Mouse (Mus musculus) gastrocnemius, postnatal 10 days (tissue): ENCODE data around the gene Hacd1. TPM values are rescaled to one million over a fixed set of nuclear protein-coding genes. Genes with fewer than 3 reads are reported as not detected.

Experiments used
- DNase-seq: peaks from one replicate; pipeline ENCODE4 v3.0.0; 2021; ENCODE audit warnings: mixed read lengths
- total RNA-seq, 2 experiments: library from RNA; stranded (reverse); gene quantifications; 2 replicates each; pipeline ENCODE4 v1.2.3; 2021

The Hacd1 gene
- total RNA-seq, 2 experiments from 2014 or later: 327 to 343 TPM

DNA sequence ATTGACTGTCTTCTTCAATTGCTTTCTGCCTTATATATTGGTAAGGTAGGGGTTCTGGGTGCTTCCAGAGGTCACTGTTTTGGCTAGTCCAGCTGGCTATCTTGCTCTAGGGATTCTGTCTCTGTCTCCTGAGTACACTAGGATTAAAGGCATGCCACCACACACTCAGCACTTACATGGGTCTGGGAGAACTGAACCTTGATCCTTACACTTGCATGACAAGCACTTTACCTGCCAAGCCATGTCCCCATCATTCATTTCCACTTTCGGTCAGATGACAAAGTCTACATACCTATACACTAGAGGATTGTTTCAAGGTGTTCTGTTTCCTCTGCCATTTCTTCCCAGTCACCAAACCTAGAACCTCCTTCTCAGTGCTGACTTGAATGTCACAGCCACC is 50.8 kb downstream of the Hacd1 start:
- no peak for DNase-seq

DNA sequence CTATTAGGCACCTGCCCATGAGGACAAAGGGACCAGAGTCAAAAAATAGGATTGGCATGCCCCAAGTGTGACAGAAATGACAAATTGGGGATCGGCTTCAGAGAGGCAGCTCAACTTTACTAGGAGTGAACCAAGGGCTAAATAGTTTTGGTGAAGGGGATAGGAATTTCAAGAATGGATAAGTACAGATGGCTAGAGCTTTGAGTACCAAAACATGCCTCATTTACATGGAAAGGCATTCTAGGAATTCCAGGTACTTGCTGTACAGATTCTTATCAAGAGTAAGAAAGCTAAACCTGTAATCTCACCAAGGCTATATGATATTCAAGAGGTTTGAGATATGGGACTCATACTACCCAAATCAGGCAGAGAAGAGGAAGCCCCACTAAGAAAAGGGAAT is 95.8 kb downstream of the Hacd1 start:
- DNase-seq: no peak

DNA sequence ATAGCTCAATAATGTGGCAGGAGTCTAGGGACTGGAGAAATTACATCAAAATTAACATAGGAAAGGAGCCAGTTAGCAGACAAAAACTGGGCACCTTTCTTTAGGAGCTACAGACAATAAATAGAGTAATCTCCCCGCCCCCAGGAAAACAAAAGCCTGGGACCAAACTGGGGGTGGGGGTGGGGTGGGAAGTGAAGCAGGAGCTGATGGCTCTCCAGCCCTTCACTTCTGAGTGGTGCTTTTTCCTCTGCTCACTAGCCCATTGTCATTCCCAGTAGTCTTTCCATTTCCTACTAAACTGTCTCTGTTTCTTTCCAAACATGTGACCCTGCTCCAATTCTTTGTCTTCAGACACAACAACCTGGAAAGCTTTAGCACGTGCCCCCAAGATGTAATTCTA is 99.5 kb downstream of the Hacd1 start:
- no peak for DNase-seq

DNA sequence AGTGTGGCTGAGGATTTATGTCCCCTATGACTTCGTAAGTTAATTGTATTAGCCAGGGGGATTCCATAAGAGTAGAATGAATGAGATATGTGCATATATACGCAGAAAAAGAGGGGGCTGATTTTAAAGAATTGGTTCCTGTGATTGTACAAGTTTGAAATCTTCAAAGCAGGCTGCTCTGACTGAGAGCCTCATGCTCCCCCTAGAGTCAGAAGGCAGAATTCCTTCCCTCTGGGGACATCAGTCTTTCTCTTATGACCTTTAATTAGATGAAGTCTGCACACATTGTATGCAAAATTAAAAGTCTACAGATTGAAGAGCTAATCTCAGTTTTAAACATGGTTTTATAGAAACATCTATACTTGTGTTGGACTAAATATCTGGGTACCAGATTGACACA is 117.8 kb downstream of the Hacd1 start:
- no peak for DNase-seq

DNA sequence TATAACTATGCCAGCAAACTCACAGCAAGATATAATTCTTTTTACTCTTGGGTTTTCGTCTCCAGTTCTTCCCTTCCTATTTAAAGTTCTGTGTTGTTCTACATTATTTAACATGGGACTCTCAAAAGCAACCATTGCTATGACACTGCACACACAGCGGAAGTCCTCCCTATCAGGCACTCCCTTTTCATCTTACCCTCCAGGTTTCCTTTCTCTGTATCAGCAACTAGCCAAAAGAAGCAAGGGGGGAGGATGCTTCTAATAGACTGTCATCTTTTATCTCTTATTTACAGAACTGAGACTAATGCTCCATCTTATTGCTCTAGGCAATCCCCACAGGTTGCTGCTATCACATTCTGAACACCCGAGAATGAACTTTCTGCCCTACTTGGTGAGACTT is 120.6 kb downstream of the Hacd1 start:
- no peak for DNase-seq

DNA sequence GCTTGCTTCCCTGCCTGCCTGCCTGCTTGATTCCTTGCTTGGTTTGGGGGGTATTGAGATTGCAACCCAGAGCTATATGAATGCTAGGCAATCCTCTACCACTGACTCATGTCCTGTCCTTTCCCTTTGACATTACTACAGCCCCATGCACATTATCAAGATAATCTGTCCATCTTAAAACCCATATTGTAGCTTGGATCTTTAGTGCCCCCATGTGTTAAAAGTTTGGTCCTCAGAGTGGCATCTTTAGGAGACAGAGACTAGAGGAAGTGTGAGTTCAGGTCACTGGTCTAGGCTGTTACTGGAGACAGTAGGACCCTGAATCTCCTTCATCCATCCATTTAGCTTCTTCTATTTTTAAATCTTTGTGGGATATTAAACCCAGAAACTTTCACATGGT is 123.7 kb downstream of the Hacd1 start:
- DNase-seq: no peak

DNA sequence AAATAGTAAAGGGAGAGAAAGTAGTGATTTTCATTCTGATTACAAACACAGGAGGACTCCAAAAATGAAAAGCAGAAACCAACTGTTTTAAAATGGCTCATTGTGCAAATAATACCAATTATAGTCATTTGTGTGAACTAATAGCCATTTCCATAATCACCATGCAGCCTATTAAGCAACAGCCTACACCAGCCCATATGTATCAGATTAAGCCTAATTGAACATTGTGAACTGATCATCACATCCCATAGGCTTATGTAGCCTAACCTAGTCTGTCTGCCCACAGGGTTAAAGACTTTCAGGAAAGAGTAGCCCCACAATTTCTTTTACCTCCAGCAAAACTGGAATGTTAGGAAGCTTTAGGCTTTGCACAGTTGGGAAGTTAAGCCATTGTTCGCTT is 125.2 kb downstream of the Hacd1 start:
- no peak for DNase-seq

DNA sequence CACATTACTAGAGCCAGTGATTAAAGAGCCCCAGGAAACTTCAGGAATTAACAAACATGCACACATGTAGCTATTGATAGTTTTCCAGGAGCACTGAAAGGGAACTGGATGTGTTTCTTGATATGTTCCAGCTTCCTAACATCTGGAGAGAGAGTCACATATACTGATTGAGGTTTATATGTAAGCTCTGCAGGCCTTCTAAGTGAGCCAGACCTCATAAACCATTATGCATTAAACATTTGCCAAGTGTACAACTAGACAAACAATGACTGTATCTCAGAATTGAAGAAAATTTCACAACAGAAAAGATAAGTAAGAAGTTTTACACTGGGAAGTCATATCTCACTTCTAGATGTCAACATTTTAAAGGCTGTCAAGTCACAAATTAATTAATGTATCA is 167.4 kb downstream of the Hacd1 start:
- no peak for DNase-seq

DNA sequence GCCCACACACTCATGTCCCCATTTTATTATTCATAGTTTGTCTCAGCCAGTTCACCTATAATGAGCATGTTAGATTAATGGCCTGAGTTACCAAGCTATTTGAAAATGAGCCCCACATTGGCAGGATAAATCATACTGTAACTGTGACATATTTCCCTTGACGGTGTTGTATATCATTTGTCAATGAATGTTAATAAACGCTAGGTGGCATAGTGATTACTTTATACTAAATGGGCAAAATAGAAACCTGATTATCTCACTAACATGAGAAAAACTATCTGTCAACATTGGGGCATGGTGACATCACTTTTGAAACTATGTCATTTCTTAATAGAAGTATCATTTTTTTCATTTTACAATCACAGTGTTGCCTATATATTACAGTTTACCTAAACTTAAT is 198.5 kb downstream of the Hacd1 start:
- DNase-seq: no peak

DNA sequence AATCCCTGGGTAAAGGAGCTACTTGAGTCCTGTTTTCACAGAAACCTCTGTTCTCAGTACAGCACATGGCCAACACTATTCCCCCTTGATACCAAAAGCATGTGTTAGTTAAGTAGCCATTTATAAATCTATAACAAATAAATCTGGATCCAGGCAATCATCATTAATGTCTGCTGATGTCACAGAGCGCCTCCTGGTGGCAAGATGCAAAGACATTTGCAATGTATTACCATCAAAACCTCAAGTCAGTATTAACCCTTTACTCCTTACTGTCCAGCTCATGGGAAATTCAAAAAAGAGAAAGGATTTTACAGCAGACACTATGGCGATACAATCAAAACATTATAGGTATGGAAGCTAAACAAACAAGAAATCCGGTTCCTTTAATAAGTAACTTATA is 200.4 kb downstream of the Hacd1 start:
- peak; percentile 6 for DNase-seq

DNA sequence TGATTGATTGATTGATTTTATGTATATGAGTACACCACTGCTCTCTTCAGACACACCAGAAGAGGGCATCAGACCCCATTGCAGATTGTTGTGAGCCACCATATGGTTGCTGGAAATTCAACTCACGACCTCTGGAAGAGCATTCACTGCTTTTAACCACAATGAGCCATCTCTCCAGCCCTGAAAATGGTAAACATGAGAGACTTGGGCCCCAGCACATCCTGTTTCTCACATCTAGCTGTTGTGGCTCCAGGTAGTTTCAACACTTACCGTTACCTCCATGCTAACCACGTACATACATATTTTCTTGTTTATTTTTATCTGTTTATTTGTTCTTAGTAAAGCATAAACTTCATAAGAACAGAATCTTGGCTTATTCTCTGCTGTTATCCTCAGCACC is 219.6 kb downstream of the Hacd1 start:
- no peak for DNase-seq

DNA sequence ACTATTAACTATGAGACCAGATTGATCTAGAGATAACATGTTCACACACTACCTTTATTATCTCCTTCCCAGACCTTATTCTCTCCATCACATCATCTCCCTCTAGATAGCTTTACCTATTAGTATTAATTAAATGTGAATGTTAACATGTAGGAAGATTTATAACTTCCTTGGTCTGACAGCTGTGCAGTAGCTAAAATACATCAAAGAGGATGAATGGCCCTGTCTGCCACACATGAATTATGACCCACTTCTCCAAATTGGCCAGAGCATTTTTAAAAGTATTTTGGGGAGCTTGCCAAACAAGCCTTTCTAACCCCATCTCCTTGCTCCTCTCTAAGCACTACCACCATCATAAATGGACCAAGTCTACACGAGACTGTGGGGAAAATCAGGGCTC is 220.9 kb downstream of the Hacd1 start:
- DNase-seq: no peak

DNA sequence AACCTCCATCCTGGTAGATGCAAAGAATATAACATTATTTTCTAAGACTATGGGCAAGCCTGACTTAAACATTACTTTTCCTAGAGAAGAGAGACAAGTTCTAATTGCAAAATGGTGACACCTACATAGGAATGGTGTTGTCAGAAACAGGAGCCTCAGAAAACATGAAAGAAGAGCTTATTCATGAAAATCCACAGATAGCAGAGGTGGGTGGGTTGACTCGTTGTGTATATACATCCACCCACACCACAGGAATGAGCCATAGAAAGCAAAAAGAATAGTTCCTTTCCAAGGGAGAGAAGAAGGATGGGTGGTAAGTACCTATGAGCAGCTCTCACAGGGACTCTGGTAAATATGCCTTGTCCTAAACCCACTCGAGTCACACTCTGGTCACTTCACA is 239.3 kb downstream of the Hacd1 start:
- no peak for DNase-seq

DNA sequence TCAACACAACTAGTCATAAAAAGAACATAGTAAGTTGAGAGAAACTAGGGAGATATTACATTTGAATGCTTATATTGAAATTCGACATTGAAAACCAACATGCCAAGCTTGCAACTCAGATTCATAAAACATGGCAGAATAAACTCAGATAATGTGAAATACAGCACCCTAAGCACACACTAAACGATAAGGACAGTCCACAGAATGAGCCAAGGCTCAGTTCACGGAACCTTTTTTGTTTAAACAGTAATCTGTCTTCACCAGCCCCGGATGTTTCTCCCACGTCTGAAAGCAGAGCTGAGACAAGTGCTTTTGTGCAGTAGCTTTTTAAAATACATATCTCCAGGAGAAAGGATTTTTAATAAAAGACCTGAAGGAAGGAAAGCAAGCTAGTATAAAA is 247.3 kb downstream of the Hacd1 start:
- no peak for DNase-seq

DNA sequence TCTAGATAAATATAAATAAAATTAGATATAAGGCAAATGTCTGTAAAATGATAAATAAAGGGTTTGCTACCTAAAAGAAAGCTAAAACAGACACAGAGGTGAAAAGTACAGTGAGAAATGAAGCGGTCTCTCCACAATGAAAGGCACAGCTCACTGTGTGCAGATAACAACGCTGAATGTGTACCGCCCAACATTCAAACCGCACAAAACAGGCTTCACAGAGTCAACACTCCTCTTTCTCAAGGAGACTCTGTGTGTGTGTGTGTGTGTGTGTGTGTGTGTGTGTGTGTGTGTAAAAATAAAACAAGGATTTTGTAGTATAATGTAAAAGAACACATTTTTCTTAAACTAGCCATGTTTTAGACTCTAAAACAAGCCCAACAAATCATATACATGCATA is 247.9 kb downstream of the Hacd1 start:
- no peak for DNase-seq

DNA sequence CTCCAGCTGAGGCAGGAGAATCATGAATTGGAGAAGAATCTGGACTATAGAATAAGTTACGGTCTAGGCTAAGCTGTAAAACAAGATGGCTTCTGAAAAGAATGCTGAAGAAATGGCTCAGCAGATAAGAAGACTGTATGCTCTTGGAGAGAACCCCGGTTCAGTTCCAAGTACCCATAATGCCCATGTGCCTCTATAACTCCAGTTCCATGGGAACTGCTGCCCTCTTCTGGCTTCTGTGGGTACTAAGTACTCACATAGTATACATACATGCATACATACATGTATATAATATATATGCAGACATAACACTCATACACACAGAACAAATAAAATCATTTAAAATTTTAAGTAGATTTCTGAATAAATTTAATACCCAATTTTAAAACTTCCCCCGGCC is 249.8 kb downstream of the Hacd1 start:
- DNase-seq: no peak

DNA sequence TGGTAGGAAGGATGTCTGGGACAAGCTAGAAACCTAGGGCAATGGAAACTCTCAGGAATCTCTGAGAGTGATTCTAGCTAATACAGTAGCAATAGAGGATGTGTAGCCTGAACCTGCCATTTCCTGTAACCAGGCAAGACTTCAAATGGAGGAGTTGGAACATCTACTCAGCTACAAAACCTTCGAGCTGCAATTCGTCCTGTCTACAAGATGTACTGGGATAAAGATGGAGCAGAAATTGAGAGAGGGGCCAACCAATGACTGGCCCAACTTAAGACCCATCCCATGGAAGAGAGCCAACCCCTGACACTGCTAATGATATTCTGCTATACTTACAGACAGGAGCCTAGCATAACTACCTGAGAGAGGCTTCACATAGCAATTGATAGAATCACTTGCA is 255.3 kb downstream of the Hacd1 start:
- DNase-seq: no peak

Other genes starting within 250 kb of the Hacd1 start
- gene Stam, start 18.0 kb upstream of the Hacd1 start, total RNA-seq: 10 to 100 TPM; 35.9 to 45.9 TPM
- gene Tmem236, start 118.4 kb upstream of the Hacd1 start, total RNA-seq: under 1 TPM; 0.31 to 0.59 TPM
- 10 to 100 TPM; 34.4 to 36.6 TPM for gene Mrc1, start 173.3 kb upstream of the Hacd1 start, total RNA-seq